Mouse (Mus musculus) ovary, postnatal 36 days (tissue): Measurements from ENCODE around the gene Lin7b.
A peak's percentile ranks its signal among the peaks of the same experiment; 100 is the strongest.
"Not testable (repeated sequence)": the region's sequence is repeated elsewhere in the genome, so short reads cannot be mapped to it uniquely, and the experiment has no call there.

Source experiments
- DNase-seq: peaks from one replicate; pipeline ENCODE4 v3.0.0; 2022; ENCODE audit warnings: low spot score, mixed read lengths

Gene Lin7b

DNA sequence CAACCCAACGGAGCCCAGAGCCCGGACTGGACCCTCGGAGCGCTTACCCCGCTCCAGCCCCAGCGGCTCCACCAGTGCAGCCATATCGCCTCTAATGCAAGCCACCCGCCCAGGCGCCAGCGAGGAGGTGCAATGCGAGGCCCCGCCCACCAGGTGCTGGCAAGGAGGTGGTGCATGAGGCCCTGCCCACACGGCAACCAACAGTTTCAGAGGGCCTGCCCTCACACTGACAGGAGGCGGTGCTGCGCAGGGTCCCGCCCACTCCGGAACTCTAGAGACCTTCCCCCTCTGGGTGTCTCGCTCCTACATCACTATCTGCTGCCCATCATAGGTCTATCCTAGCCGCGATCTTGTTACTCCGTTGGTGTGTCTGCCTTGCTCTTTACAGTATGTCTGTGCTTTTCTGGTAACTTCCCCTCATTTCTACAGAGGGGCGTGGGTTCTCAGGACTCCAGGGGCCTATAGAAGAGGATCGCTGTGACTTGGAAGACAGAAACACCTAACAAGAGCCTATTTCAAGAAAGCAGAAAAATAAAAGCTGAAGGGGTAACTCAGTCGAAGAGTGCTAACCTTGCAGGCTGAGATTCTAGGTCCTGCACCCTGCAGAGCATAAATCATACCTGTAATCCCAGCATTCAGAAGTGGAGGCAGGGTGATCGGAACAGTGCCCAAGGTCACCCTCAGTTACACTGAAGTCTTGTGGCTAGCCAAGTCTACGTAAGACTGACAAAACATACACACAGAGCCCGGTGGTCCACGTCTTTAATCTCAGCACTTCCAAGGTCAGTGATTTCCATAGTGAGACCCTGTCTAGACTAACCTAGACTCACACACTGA is at the start of gene Lin7b:
TSS of gene Lin7b (minus strand) at position 109 of the 837 bp plus-strand sequence.
- peak; percentile 89 for DNase-seq

DNA sequence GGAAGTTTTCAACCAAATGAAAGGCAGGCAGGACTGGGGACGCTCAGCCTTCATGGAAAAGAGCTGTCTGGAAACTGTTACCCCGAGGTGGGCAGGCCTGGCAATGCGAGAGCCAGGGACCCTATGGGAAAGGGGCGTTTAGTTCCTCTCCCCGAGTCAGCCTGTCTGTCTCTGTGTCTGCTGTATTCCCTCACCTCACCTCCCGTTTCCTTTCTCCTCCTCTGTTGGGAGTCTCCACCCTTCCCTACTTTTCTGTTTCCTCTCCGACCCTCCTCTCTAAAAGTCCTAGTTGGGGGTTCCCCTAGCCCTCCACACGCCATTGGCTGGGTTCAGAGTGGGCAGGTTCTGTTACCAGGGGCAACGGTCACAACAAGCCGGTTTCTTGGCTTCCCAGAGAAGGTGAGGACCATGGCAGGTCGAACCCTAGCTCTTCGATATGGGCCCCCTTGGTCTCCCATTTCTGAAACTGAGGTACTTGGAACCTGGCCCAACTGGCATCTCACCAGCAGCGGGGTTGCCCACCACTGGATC is 47.6 kb upstream of the Lin7b start:
- no peak for DNase-seq

DNA sequence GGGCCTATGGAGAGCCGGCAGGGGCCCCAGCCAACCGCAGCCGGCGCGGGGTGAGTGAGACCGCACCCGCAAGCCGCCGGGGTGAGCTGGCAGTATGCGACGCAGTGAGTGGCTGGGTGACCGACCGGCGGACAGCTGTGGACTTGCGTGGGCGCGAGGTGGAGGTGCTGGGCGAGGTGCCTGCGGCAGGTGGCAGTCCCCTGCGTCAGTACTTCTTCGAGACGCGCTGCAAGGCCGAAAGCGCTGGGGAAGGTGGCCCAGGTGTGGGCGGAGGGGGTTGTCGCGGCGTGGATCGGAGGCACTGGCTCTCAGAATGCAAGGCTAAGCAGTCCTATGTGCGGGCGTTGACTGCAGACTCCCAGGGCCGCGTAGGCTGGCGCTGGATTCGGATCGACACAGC is 45.3 kb upstream of the Lin7b start:
- DNase-seq = no peak

DNA sequence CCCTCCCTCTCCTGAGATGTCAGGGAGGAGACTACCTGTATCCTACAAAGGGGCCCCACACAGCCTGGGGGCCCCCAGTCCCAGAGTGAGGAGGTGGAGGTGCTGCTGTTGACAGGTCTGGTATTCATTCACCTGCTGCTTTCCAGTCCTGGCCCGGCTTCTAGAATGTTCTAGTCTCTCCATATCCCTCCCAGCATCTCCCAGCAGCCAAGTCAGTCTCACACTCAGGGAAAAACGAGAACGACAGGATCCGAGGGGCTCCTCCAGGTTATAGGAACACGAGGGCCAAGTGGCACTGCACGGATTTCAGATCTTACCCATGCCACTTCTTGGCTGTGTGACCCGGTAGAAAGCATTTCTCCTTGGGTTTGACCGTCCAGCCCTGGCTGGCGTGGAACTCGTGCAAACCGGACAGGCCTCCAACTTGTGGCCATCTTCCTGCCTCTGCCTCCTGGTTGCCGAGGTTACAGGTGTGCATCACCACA is 44.4 kb upstream of the Lin7b start:
- DNase-seq = no peak

DNA sequence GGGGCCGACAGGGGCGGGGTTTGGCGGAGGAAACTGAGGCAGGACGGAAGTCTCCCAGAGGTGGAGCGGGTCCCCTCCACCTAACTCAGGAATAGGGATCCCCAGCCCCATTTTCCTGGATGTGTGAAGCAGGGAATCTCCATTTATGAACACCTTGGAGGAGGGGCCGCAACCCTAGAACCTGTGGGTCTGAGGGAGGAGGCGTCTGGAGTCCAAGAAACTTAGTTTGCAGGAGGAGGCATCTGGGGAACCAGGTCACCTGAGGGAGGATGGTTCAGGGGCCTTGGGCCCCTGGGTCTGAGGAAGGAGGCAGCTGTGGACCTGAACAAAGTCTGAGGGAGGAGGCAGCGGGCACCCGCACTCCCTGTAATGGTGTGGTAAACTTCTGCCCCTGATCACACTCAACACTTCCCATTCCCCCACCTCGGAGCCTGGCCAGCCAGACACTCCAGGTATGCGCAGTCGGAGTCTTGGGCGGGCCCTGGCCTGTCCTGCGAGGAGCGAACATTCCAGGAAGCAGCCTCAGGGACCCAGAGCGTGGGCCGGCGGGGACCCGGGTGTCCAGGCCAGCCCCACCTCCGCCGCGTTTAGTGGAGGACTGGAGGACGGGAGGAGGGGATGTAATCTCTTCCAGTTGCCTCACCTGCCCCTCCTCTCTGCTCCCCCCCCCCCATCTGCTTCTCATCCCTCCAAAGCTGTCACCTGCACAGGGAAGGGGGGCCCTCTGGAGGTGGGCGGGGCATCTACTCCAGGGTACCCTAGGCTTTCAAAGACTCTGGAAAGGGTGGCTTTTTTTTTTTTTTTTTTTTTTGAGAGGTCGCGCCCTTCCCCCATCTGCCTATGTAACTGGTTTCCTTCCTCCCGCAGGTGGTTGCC is 43.7 kb upstream of the Lin7b start:
- DNase-seq = no peak

DNA sequence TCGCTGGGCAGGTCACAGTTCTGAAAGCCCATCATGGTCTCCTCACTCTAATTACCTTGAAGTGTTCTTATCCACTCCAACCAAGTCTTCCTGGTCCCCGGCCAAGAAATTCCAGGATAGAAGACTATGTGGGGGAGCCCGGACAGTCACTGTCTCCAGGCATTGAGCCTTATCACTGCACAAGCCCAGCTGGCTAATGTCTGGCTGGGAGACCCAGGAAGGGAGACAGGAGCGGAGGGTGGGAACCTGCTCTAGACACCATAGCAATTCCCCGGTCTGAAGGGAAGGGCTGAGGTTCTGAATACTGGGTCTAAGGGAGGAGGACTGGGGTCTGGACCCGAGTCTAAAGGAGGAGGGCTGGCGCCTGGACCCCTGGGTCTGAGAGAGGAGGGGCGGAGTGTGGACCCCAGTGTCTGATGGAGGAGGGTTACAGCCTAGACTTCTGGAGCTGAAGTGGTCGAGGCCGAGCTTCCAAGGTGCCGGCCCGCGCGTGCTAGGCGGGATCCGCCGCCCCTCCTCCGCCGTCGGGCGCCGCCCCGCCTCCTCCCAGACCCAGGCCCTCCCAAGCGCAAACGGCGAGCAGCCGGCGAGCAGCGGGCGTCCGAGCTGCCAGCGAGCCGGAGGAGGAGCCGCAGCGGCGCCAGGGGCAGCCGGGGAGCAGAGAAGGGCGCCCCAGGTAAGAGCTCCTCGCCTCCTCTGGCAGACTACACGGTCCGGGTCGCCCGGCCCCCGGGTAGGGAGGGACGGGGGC is 42.9 kb upstream of the Lin7b start, which contains the start of gene Ntf5:
TSS of gene Ntf5 (plus strand) at position 583 of the 751 bp plus-strand sequence.
- peak; percentile 61 for DNase-seq

DNA sequence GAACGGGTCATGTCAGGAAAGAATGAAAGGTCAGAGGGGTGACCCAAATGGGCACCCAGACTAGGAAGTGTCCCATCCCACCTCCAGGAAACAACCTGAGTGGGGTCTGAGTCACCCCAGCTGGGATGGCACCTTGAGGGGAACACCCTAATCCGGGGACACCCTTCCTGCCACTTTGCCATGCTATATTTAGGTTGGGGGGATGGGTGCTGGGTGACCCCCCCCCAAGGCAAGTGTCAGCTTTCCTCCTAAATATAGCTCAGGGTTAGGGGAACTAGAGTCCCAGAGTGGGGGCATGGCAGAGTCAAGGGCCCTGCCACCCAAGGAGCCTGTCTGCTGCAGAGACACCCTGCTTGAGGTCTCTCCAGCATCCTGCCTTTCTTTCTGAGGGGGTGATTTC is 42.0 kb upstream of the Lin7b start:
- no peak for DNase-seq

DNA sequence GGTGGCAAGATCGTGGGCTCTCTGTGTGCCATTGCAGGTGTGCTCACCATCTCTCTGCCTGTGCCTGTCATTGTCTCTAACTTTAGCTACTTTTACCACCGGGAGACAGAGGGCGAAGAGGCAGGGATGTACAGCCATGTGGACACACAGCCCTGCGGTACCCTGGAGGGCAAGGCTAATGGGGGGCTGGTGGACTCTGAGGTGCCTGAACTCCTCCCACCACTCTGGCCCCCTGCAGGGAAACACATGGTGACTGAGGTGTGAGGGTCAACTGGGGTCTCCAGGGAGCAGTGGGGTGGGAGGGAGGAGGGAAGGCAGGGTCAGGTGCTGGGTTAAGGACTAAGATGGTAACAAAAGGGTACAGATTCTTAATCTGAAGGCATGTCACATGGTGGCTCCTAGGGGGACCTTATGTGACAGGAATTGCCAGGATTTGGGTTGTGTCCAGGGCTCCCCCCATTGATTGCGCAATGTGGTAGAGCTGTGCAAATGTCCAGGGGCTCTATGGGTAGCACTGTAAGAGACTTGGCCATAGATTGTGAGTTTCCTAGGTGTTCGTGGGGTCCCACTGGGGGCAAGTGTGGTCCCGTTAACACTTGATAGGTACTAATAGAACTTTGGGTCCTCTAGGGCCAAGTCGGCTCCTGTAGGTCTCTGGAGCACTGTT is 39.2 kb upstream of the Lin7b start:
- DNase-seq = no peak

DNA sequence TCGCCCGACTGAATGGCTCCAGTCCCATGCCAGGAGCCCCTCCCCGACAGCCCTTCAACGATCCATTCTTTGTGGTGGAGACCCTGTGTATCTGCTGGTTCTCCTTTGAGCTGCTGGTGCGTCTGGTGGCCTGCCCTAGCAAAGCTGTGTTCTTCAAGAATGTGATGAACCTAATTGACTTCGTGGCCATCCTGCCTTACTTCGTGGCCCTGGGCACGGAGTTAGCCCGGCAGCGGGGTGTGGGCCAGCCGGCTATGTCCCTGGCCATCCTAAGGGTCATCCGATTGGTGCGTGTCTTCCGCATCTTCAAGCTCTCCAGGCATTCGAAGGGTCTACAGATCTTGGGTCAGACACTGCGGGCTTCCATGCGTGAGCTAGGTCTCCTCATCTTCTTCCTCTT is 38.6 kb upstream of the Lin7b start:
- DNase-seq = no peak

DNA sequence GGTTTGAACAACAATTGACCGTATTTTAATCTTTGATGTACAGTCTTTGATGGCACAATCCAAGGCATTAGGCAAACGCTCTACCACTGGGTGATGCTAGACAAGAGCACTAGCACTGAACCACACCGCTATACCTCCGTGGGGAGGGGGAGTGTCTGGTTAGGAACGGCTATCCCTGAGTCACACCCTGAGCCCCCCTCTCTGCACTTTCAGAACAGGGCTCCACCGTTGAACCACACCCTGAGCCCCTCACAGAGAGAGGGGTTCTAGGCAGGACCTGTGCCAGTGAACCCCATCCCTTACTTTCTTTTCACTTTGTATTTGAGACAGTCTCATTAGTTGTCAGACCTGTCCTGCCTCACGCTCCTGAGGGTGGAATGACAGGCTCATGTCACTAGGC is 38.0 kb upstream of the Lin7b start:
- no peak for DNase-seq

DNA sequence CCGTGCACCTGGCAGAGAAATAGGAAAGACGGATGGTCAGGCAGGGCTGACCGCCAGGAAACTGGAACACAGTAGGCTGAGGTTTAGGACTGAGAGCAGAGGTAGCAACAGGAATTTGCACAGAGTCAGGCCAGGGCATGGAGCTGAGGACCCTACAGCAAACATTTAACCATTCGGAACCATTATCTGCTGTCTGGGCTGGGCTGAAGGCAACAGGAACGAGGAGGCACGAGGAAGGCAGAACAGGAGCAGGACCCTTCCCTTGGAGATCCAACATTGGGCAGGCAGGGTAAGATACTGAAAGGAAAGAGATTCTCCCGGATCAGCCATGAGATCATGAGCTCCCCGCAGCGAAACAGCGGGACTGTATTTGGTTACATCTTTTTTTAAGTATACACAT is 37.5 kb upstream of the Lin7b start:
- no peak for DNase-seq

DNA sequence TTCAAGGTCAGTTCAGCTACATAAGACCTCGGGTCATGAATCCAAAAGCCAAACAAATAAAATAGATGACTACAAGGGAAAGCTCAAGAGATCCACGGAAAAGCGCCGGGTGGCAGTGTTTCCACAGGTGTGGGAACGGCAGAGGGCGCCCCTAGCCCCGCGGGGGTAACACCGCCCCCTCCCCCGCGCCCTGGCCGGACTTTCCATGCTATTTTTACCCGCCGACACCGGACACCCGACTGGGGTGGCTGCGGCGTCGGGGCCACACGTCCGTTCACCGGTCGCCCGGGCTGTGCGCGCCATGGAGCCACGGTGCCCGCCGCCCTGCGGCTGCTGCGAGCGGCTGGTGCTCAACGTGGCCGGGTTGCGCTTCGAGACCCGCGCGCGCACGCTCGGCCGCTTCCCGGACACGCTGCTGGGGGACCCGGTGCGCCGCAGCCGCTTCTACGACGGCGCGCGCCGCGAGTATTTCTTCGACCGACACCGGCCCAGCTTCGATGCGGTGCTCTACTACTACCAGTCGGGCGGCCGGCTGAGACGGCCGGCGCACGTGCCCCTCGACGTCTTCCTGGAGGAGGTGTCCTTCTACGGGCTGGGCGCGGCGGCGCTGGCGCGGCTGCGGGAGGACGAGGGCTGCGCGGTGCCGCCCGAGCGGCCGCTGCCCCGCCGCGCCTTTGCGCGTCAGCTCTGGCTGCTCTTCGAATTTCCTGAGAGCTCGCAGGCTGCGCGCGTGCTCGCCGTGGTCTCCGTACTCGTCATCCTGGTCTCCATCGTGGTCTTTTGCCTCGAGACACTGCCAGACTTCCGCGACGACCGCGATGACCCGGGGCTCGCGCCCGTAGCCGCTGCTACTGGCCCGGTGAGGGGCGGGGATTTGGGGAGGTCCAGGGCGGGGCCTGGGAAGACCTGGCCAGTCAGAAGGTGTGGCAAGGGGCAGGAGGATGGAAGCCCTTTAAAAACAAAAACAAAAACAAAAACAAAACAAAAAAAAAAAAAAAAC is 36.1 kb upstream of the Lin7b start:
- DNase-seq = peak; percentile 36

DNA sequence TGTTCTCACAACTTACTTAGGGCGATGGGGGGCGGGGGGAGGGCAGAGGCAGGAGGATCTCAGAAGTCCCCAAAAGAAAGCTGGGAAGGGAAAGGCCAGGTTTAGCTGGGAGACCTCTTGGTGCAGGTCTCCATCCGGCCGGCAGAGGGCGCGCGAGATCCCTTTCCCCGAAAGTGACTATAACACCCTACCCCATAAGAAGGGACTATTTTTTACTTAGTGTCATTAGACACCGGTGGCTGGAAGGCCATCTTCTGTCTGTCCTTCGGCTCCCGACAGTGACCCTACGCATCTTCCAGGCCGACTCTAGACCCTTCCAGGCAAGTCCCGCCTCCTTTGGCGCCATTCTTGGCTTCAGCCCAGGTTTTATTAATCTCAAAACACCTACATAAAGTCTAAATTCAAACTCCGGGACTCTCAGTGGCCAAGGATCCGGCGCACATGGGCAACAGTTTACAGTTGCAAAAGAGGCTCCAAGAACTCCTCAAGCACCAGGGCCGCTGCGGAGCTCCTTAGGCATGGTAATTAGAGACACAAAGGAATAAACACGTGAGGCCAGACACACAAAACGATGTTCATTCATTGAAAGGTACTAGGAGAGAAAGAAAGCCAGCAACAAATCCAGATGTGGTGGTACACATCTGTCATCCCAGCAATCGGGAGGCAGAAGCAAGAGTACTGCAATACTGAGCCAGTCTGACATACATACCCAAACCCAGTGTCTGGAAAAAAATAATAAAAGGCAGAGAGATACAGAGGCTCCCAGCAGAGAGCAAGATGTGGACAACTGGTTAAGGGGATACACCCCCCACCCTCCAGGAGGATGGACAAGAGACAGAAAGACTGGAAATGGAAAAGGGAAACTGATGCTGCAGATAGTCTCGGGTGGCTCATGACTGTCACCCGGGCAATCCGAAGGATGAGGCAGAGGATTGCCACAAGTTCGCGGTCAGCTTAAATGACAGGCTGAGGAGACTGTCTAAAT is 35.0 kb upstream of the Lin7b start, which contains the start of gene Kcna7:
TSS of gene Kcna7 (plus strand) at position 563 of the 985 bp plus-strand sequence.
- DNase-seq = peak; percentile 78

DNA sequence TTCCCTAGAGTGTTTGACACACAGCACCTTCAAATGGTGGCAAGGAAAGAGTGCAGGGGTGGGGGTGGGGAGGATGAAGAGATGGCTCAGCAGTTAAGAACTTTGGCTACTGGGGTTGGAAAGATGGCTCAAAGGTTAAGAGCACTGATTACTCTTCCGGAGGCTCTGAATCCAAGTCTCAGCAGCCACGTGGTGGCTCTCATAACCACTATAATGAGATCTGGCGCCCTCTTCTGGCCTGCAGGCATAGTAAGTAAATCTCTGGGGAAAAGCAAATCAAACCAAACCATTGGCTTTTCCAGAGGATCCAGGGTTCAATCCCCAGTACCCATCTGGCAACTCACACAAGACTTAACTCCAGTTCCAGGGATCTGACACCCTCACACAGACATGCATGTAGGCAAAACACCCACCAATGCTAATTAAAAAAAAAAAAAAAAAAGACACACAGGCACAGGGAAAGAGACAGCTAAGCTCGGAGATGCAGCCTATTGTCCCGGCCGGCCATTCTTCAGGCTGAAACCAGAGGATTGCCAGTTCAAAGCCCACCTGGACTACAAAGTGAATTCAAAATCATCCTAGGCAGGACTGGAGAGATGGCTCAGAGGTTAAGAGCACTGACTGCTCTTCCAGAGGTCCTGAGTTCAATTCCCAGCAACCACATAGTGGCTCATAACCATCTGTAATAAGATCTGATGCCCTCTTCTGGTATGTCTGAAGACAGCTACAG is 33.3 kb upstream of the Lin7b start:
- peak; percentile 52 for DNase-seq

DNA sequence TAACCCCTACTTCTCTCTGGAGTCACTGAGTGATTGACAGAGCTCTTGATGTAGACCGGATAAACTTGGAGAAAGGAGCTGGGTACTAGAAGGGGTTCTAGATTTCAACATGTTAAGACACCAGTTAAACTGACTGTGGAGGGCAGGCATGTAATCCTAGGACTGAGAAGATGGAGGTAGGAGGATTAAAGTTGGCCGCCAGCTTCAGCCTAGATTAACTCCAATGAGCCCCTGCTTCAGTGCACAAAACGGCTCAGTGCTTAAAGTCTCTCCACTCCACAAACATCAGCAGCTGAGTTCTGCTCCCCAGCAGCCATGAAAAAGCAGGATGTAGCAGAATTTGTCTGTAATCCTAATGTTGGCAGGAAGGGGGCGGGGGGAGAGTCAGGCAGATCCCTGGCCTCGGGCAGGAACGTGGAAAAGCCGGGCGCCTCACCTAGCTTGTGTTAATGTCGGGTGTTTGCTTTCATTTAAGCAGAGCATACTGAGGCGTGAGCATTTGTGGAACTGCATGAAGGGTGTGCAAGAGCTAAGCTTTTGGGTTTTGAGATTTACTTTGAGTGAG is 31.2 kb upstream of the Lin7b start:
- no peak for DNase-seq

DNA sequence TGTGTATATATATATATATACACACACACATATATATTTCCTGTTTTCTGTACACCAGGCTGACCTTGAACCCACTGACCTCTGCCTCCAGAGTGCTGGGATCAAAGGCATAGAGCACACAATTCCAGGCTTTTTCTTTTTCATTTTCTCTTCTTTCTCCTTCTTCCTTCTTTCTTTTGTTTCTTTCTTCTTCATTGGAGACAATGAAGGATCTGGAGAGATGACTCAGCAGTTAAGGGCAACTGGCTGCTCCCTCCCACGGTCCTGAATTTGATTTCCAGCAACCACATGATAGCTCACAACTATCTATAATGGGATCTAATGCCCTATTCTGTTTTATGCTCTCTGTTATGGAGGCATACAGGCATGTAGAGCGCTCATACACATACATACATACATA is 26.4 kb upstream of the Lin7b start:
- DNase-seq = no peak

DNA sequence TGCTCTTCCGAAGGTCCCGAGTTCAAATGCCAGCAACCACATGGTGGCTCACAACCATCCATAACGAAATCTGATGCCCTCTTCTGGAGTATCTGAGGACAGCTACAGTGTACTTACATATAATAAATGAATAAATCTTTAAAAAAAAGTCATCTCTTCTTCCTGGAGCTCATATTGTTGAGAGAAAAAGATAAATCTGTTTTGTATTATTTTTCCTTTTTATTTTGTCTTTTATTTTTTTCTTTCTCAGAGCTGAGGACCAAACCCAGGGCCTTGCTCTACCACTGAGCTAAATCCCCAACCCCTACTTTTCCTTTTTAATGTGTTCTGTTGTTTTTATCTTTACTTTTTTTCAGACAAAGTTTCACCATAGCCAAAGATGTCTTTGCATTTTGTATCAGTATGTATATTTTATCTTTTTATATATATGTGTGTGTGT is 26.0 kb upstream of the Lin7b start:
- DNase-seq = not testable (repeated sequence)
